Mouse (Mus musculus): ENCODE measurements around the gene Insl6. TPM values are rescaled to one million over a fixed set of nuclear protein-coding genes. Genes with fewer than 3 reads are reported as not detected.
A peak's percentile ranks its signal among the peaks of the same experiment; 100 is the strongest.

Gene Insl6
- total and polyA plus RNA-seq, 3 experiments: 2.2 to 9.9 TPM; not detected in 1

GRCm38 (mm10) chr19:29296166-29296565, 29.0 kb downstream of the Insl6 start:
- peak; percentile 47 for DNase-seq (ENCODE audit: low read depth, low spot score)
- no peak overlapping the region for H3K9ac ChIP-seq (ENCODE audit: control insufficient read depth, low read depth, low read length, poor library complexity, severe bottlenecking)
- peaks cover 14 to 22% of the 10 kb centered on the region in 2 experiments for H3K36me3 ChIP-seq (ENCODE audit: control insufficient read depth in 1 of 2, insufficient read depth in 2 of 2, low read length in 2 of 2)
- no peaks in the 10 kb centered on the region for H3K79me2 ChIP-seq (ENCODE audit: control insufficient read depth, insufficient read depth, low read length, poor library complexity)
- H3K27me3 ChIP-seq (ENCODE audit: control insufficient read depth in 1 of 2, insufficient read depth in 2 of 2, low read length in 2 of 2): no peaks in the 10 kb centered on the region
- no peak overlapping the region for H3K4me3 ChIP-seq (ENCODE audit: control insufficient read depth in 1 of 2, insufficient read depth in 1 of 2, low read depth in 2 of 2, low read length in 2 of 2)
- H3K27ac ChIP-seq (ENCODE audit: control insufficient read depth, low read depth, low read length): no peak overlapping the region
- TF ChIP-seq EP300 (IDR thresholded peaks at IDR 0.05; ENCODE audit: low read depth in 1 of 2, low read length in 2 of 2) (peak; percentile 54 to 71), HCFC1 (IDR thresholded peaks at IDR 0.05; ENCODE audit: low read depth, low read length) (no peak), MAFK (IDR thresholded peaks at IDR 0.05; ENCODE audit: borderline replicate concordance, low read depth, low read length) (0 out of 2 replicates have a peak, but pooled peaks have one; percentile 57), USF2 (IDR thresholded peaks at IDR 0.05; ENCODE audit: borderline replicate concordance in 1 of 2, insufficient read depth in 1 of 2, low read depth in 1 of 2, low read length in 2 of 2) (no peak), MYC (IDR thresholded peaks at IDR 0.05; ENCODE audit: low read depth, low read length) (peak; percentile 64; the same call in 1 of the 2 replicates), RAD21 (IDR thresholded peaks at IDR 0.05; ENCODE audit: low read depth, low read length) (no peak), JUND (IDR thresholded peaks at IDR 0.05; ENCODE audit: low read depth, low read length) (no peak), SIN3A (IDR thresholded peaks at IDR 0.05; ENCODE audit: low read length) (peak; percentile 60; the same call in 1 of the 2 replicates), TCF12 (IDR thresholded peaks at IDR 0.05; ENCODE audit: low read depth, low read length) (no peak), BHLHE40 (IDR thresholded peaks at IDR 0.05; ENCODE audit: borderline replicate concordance, low read depth, low read length) (no peak), MAX (IDR thresholded peaks at IDR 0.05; ENCODE audit: low read length) (no peak), UBTF (IDR thresholded peaks at IDR 0.05; ENCODE audit: borderline replicate concordance, insufficient read depth, low read depth, low read length) (no peak), ZC3H11A (IDR thresholded peaks at IDR 0.05; ENCODE audit: low read depth, low read length) (no peak), RCOR1 (IDR thresholded peaks at IDR 0.05; ENCODE audit: low read depth, low read length) (peak; percentile 69), MEF2A (IDR thresholded peaks at IDR 0.05; ENCODE audit: extremely low read depth, insufficient replicate concordance, low read depth, low read length, poor library complexity, severe bottlenecking) (no peak), GATA1 (IDR thresholded peaks at IDR 0.05; ENCODE audit: low read depth, low read length) (peak; percentile 63), ZNF384 (IDR thresholded peaks at IDR 0.05; ENCODE audit: low read depth, low read length) (no peak), GABPA (IDR thresholded peaks at IDR 0.05; ENCODE audit: low read depth, low read length) (no peak), CHD2 (IDR thresholded peaks at IDR 0.05; ENCODE audit: low read length) (no peak), ELF1 (IDR thresholded peaks at IDR 0.05; ENCODE audit: low read depth, low read length) (no peak), SMC3 (IDR thresholded peaks at IDR 0.05; ENCODE audit: low read depth, low read length) (peak; percentile 28)
- no peaks in the 10 kb centered on the region for H3K9me3 ChIP-seq (replicated peaks; ENCODE audit: insufficient read depth, low read length)
- peaks cover 6 to 14% of the 10 kb centered on the region in 2 experiments for H3K4me1 ChIP-seq (ENCODE audit: control insufficient read depth in 1 of 2, insufficient read depth in 2 of 2, low read length in 2 of 2)
